Mouse (Mus musculus) embryonic stem cell, embryonic (primary cell): Measurements from ENCODE around the gene Mrps18c.

Experiments used
- CTCF ChIA-PET, 4 experiments: fragments of 300-600 bp in 2 of 4; fragments of 350-600 bp in 2 of 4; sonication (Branson Sonifier 250); formaldehyde crosslinking; loops; one replicate each; lab custom pipeline; 2022; ENCODE audit warnings: inconsistent platforms in 2 of 4; lab: Charles Lee
- POLR2A ChIA-PET, 4 experiments: fragments of 300-600 bp in 2 of 4; fragments of 350-600 bp in 2 of 4; sonication (Branson Sonifier 250); formaldehyde crosslinking; loops; one replicate each; lab custom pipeline; 2022; ENCODE audit warnings: antibody characterized with exemption in 4 of 4, inconsistent platforms in 1 of 4; lab: Charles Lee

Gene Mrps18c

GRCm38 (mm10) chr5:100819568-100820480, 21.4 kb downstream of the Mrps18c start:
- POLR2A ChIA-PET = interaction anchor here in 2 of 4 experiments (1.1 to 1.6 kb wide), 4 partner anchors 9 to 95 kb away, joined by 3 to 6 read pairs (median 3); no protein-coding TSS in a partner anchor
- CTCF ChIA-PET = no interaction called here

- POLR2A ChIA-PET = interaction anchor here in 3 of 4 experiments (0.6 to 3.0 kb wide), 11 partner anchors 10 to 145 kb away, joined by 3 to 10 read pairs (median 3); partner anchors contain the start of genes Helq (in 2 of the 3), Gpat3 (in 1 of the 3) and Mrps18c (in 1 of the 3)
- CTCF ChIA-PET = interaction anchor here in 2 of 4 experiments (0.5 to 1.6 kb wide), 5 partner anchors 91 to 495 kb away, joined by 3 to 5 read pairs (median 4); no protein-coding TSS in a partner anchor
Observed at GRCm38 (mm10) chr5:100820483-100821184, 22.2 kb downstream of the Mrps18c start, which contains the start of gene Abraxas1. Gene Abraxas1 (minus strand): TSS chr5:100820965.

- ChIA-PET CTCF (interaction anchor here in 2 of 4 experiments (0.6 to 1.6 kb wide), 5 partner anchors 90 to 1426 kb away, joined by 3 to 5 read pairs (median 3); no protein-coding TSS in a partner anchor), POLR2A (interaction anchor here in 3 of 4 experiments (0.6 to 3.0 kb wide), 11 partner anchors 11 to 146 kb away, joined by 3 to 10 read pairs (median 3); partner anchors contain the start of genes Helq (in 2 of the 3), Gpat3 (in 1 of the 3) and Mrps18c (in 1 of the 3))
Observed at GRCm38 (mm10) chr5:100821375-100821774, 22.9 kb downstream of the Mrps18c start.

GRCm38 (mm10) chr5:100822826-100823225, 24.4 kb downstream of the Mrps18c start:
- CTCF ChIA-PET = no interaction called here
- POLR2A ChIA-PET = interaction anchor here in 1 of 4 experiments (3.0 kb wide), 1 partner anchor 23 kb away, joined by 10 read pairs; the partner anchor contains the start of gene Gpat3

- ChIA-PET POLR2A (interaction anchor here (0.6 to 2.0 kb wide), 14 partner anchors 8 to 963 kb away, joined by 3 to 10 read pairs (median 4); partner anchors contain the start of genes Cops4 (in 1 of the 4), Gpat3 (in 1 of the 4), Helq (in 1 of the 4) and Mrps18c (in 1 of the 4)), CTCF (interaction anchor here (0.5 to 5.2 kb wide), 39 partner anchors 8 to 750 kb away, joined by 3 to 90 read pairs (median 6); partner anchors contain the start of genes Gpat3 (in 2 of the 4) and Coq2 (in 1 of the 4))
Observed at GRCm38 (mm10) chr5:100825975-100826374, 27.5 kb downstream of the Mrps18c start.

- ChIA-PET CTCF (interaction anchor here (0.6 to 5.2 kb wide), 28 partner anchors 8 to 482 kb away, joined by 3 to 90 read pairs (median 6); partner anchors contain the start of genes Gpat3 (in 2 of the 4) and Coq2 (in 1 of the 4)), POLR2A (interaction anchor here in 3 of 4 experiments (0.6 to 2.0 kb wide), 11 partner anchors 7 to 308 kb away, joined by 3 to 10 read pairs (median 3); partner anchors contain the start of genes Cops4 (in 1 of the 3), Gpat3 (in 1 of the 3), Helq (in 1 of the 3) and Mrps18c (in 1 of the 3))
Observed at GRCm38 (mm10) chr5:100826531-100826930, 28.1 kb downstream of the Mrps18c start.

GRCm38 (mm10) chr5:100828701-100829100, 30.3 kb downstream of the Mrps18c start:
- CTCF ChIA-PET = interaction anchor here in 3 of 4 experiments (0.6 to 5.2 kb wide), 5 partner anchors 9 to 88 kb away, joined by 3 to 90 read pairs (median 9); no protein-coding TSS in a partner anchor
- POLR2A ChIA-PET = interaction anchor here in 2 of 4 experiments (0.6 to 1.3 kb wide), 3 partner anchors 17 to 87 kb away, joined by 3 to 4 read pairs (median 3); partner anchors contain the start of gene Gpat3 (in 1 of the 2)

GRCm38 (mm10) chr5:100832680-100833079, 34.3 kb downstream of the Mrps18c start:
- POLR2A ChIA-PET = interaction anchor here in 2 of 4 experiments (3.5 to 3.7 kb wide), 2 partner anchors 13 kb away, joined by 19 to 30 read pairs; partner anchors contain the start of gene Gpat3 (in 2 of the 2)
- CTCF ChIA-PET = interaction anchor here in 2 of 4 experiments (0.6 to 1.6 kb wide), 2 partner anchors 32 to 85 kb away, joined by 3 to 4 read pairs; no protein-coding TSS in a partner anchor

- ChIA-PET POLR2A (interaction anchor here in 3 of 4 experiments (0.5 to 3.7 kb wide), 6 partner anchors 7 to 1084 kb away, joined by 3 to 30 read pairs (median 4); partner anchors contain the start of gene Gpat3 (in 2 of the 3)), CTCF (interaction anchor here in 2 of 4 experiments (0.7 to 1.6 kb wide), 3 partner anchors 8 to 579 kb away, joined by 3 to 4 read pairs (median 4); no protein-coding TSS in a partner anchor)
Observed at GRCm38 (mm10) chr5:100833841-100834240, 35.4 kb downstream of the Mrps18c start.

- CTCF ChIA-PET = interaction anchor here in 3 of 4 experiments (0.7 to 1.9 kb wide), 7 partner anchors 10 to 76 kb away, joined by 3 to 9 read pairs (median 5); partner anchors contain the start of gene Gpat3 (in 1 of the 3)
- POLR2A ChIA-PET = interaction anchor here in 3 of 4 experiments (0.6 to 3.7 kb wide), 15 partner anchors 9 to 1315 kb away, joined by 3 to 30 read pairs (median 3); partner anchors contain the start of genes Gpat3 (in 3 of the 3), Abraxas1 (in 1 of the 3) and Cops4 (in 1 of the 3)
Observed at GRCm38 (mm10) chr5:100835862-100836538, 37.6 kb downstream of the Mrps18c start.

GRCm38 (mm10) chr5:100837907-100838306, 39.5 kb downstream of the Mrps18c start:
- ChIA-PET CTCF (interaction anchor here (0.6 to 1.4 kb wide), 6 partner anchors 9 to 972 kb away, joined by 3 to 9 read pairs (median 5); no protein-coding TSS in a partner anchor), POLR2A (interaction anchor here in 3 of 4 experiments (0.6 to 1.5 kb wide), 5 partner anchors 8 to 379 kb away, joined by 3 to 7 read pairs (median 3); partner anchors contain the start of gene Gpat3 (in 3 of the 3))

- ChIA-PET POLR2A (interaction anchor here in 3 of 4 experiments (0.5 to 3.8 kb wide), 10 partner anchors 10 to 679 kb away, joined by 3 to 30 read pairs (median 4); partner anchors contain the start of gene Abraxas1 (in 1 of the 3)), CTCF (interaction anchor here in 3 of 4 experiments (0.6 to 1.6 kb wide), 3 partner anchors 18 to 176 kb away, joined by 3 read pairs; no protein-coding TSS in a partner anchor)
Observed at GRCm38 (mm10) chr5:100844485-100844884, 46.1 kb downstream of the Mrps18c start.

GRCm38 (mm10) chr5:100845485-100845847, 47.0 kb downstream of the Mrps18c start, which contains the start of gene Gpat3:
Gene Gpat3 (plus strand): TSS chr5:100845713.
- POLR2A ChIA-PET = interaction anchor here (0.5 to 3.8 kb wide), 26 partner anchors 8 to 67 kb away, joined by 3 to 30 read pairs (median 3); partner anchors contain the start of gene Abraxas1 (in 1 of the 4)
- CTCF ChIA-PET = interaction anchor here (0.6 to 2.4 kb wide), 12 partner anchors 10 to 175 kb away, joined by 3 to 9 read pairs (median 4); no protein-coding TSS in a partner anchor

GRCm38 (mm10) chr5:100845848-100846598, 47.6 kb downstream of the Mrps18c start:
- CTCF ChIA-PET = interaction anchor here (0.6 to 2.4 kb wide), 14 partner anchors 10 to 175 kb away, joined by 3 to 9 read pairs (median 4); no protein-coding TSS in a partner anchor

GRCm38 (mm10) chr5:100846599-100846920, 48.1 kb downstream of the Mrps18c start:
- ChIA-PET CTCF (interaction anchor here in 3 of 4 experiments (0.6 to 2.4 kb wide), 11 partner anchors 7 to 1389 kb away, joined by 3 to 9 read pairs (median 4); no protein-coding TSS in a partner anchor), POLR2A (interaction anchor here in 3 of 4 experiments (0.6 to 3.8 kb wide), 17 partner anchors 9 to 888 kb away, joined by 3 to 30 read pairs (median 4); partner anchors contain the start of gene Abraxas1 (in 1 of the 3))

More at GRCm38 (mm10) chr5:100845848-100846598, 47.6 kb downstream of the Mrps18c start:
- POLR2A ChIA-PET = interaction anchor here (0.5 to 3.8 kb wide), 30 partner anchors 8 to 888 kb away, joined by 3 to 30 read pairs (median 3); partner anchors contain the start of gene Abraxas1 (in 1 of the 4)
